Mouse (Mus musculus): ENCODE measurements around the gene Sh2d7. TPM values are rescaled to one million over a fixed set of nuclear protein-coding genes. Genes with fewer than 3 reads are reported as not detected.

The Sh2d7 gene
- polyA plus RNA-seq, 1 experiment: 0.11 TPM

DNA sequence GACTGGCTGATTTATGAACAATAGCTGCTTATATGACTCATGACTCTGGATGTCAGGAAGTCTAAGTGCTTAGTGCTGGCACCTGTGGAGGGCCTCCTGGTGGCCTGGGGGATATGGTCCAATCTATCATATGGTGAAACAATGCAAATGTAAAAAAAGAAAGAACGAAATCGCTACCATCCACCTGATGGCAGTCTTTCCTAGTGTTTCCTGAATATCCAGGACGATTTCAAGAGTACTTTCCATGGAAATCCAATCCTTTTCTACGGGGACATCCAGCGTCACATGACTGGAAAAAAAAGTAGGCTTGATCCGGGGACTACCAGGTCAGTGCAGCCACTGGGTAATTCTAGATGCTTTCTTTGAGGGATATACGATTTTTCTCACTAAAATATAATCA, 11.1 kb upstream of the Sh2d7 start:
- peak; percentile 5 for DNase-seq (ENCODE audit: low read depth)
- no peak for TF ChIP-seq CTCF (IDR thresholded peaks at IDR 0.05; ENCODE audit: borderline replicate concordance, extremely low read depth, insufficient read depth, insufficient read length)
- no peak for TF ChIP-seq POLR2A (IDR thresholded peaks at IDR 0.05; ENCODE audit: borderline replicate concordance, extremely low read depth, insufficient read depth, insufficient read length, poor library complexity, severe bottlenecking)

DNA sequence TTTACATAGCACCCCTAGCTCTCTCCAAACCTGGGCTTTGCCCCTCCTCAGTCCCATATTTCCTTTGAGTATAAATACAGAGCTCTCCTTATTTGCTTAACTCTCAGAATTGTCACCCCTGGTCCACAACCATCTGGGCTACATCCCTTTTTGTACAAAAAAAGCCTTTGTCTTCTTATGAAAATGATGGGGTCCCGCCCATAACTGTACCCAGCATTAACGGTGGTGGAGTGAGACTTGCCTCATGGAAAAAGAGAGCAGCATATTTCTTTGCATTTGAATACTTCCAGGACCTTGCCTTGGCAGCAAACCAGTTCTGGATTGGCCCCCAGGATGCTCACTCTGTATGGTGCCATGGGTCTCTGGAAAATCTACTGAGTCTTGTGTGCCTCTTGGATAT, 8.8 kb upstream of the Sh2d7 start:
- no peak for TF ChIP-seq CTCF (IDR thresholded peaks at IDR 0.05; ENCODE audit: borderline replicate concordance, extremely low read depth, insufficient read depth, insufficient read length)
- TF ChIP-seq POLR2A (IDR thresholded peaks at IDR 0.05; ENCODE audit: borderline replicate concordance, extremely low read depth, insufficient read depth, insufficient read length, poor library complexity, severe bottlenecking): no peak
- DNase-seq (ENCODE audit: low read depth): peak; percentile 12

DNA sequence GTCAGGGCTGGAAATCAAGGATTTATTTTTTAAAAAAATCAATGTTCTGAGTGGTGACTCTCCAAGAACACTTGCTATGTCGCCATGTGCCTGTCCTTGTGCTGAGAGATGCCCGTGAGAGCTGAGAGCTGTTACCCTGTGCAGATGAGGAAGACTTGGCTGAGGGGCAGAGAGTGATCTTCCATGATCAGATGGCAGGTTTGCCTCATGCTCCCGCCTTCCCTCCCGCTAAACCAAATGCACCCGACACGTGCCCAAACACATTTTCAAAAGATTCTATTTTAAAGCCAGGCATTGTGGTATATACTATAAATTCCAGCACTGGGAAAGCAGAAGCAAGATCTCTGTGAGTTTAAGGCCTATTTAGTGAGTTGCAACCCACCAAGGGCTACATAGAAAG, 7.9 kb upstream of the Sh2d7 start:
- no peak for TF ChIP-seq CTCF (IDR thresholded peaks at IDR 0.05; ENCODE audit: borderline replicate concordance, extremely low read depth, insufficient read depth, insufficient read length)
- no peak for TF ChIP-seq POLR2A (IDR thresholded peaks at IDR 0.05; ENCODE audit: borderline replicate concordance, extremely low read depth, insufficient read depth, insufficient read length, poor library complexity, severe bottlenecking)
- peak; percentile 3 for DNase-seq (ENCODE audit: low read depth)

DNA sequence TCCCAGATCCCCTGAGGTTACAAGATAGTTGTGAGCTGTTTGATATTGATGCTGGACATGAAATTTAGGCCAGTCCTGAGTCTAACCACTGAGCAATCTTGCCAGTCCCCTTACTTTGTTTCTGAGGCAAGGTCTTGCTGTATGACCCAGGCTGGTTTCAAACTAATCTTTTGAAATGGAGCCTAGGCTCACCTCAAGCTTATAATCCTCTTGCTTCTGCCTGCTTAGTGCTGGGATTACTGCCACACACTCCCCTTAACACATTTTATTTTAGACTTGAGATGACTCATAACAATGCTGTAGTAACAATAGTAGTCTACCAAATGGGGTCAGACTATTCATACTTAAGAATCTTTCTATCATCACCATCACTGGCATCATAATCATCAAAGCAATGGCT, 7.4 kb upstream of the Sh2d7 start:
- TF ChIP-seq POLR2A (IDR thresholded peaks at IDR 0.05; ENCODE audit: borderline replicate concordance, extremely low read depth, insufficient read depth, insufficient read length, poor library complexity, severe bottlenecking) (no peak), CTCF (IDR thresholded peaks at IDR 0.05; ENCODE audit: borderline replicate concordance, extremely low read depth, insufficient read depth, insufficient read length) (no peak)
- DNase-seq (ENCODE audit: low read depth): no peak

DNA sequence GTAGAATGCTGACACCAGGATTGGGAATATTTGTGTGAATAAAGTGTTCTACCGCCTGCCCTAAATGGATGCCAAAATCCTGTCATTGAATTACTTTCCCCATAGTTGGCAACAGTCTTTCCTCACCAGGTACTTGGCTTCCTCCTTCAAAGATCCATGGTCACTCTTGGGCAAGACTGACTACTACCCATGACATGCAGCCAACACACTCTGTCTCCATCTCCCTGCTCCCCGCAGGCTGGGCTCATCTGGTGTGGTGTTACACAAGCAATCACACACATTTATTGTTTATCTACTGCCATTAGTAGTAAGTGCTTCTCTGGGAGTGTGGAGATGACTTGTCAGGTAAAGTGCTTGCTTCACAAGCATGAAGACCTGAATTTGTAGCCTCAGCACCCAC, 5.9 kb upstream of the Sh2d7 start:
- peak; percentile 41 for DNase-seq (ENCODE audit: low read depth)
- TF ChIP-seq CTCF (IDR thresholded peaks at IDR 0.05; ENCODE audit: borderline replicate concordance, extremely low read depth, insufficient read depth, insufficient read length) (no peak), POLR2A (IDR thresholded peaks at IDR 0.05; ENCODE audit: borderline replicate concordance, extremely low read depth, insufficient read depth, insufficient read length, poor library complexity, severe bottlenecking) (no peak)

DNA sequence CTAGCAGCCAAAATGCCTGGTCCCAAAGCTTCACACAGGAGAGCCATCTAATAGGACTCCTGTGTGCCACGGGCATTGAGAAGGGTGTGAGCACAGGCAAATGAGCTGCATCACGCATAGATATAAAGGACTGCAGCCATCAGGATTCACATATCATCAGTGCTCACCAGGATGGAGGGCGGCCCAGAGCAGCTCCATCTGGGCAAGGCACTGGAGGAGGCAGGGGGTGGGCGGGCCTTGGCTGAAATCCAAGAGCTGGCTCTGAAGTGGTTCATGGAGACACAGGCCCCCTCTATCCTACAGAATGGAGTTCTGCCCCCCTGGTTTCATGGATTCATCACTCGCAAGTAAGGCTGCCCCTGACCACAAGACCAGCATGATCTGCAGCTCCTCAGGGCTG, 4.8 kb upstream of the Sh2d7 start:
- DNase-seq (ENCODE audit: low read depth): peak; percentile 93
- TF ChIP-seq POLR2A (IDR thresholded peaks at IDR 0.05; ENCODE audit: borderline replicate concordance, extremely low read depth, insufficient read depth, insufficient read length, poor library complexity, severe bottlenecking) (no peak), CTCF (IDR thresholded peaks at IDR 0.05; ENCODE audit: borderline replicate concordance, extremely low read depth, insufficient read depth, insufficient read length) (no peak)

DNA sequence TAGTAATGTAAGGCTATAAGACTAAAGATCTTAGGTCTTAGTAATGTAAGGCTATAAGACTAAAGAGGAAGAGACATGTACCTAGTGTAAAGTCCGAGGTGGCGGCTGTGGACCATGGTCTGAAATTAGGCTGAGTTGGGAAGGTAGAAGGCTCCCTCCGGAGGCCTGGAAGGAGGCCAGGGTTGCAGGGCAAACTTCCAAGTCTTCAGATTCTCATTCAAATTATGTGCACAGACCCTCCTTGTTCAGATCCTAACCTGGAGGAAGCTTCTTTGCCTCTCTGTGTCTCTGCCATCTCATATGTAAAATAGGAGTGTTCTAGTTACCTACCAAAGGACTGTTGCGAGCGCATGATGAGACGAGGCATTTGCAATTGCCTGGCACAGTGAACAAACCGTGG, 2.5 kb upstream of the Sh2d7 start:
- TF ChIP-seq POLR2A (IDR thresholded peaks at IDR 0.05; ENCODE audit: borderline replicate concordance, extremely low read depth, insufficient read depth, insufficient read length, poor library complexity, severe bottlenecking): no peak
- TF ChIP-seq CTCF (IDR thresholded peaks at IDR 0.05; ENCODE audit: borderline replicate concordance, extremely low read depth, insufficient read depth, insufficient read length): no peak
- peak; percentile 78 for DNase-seq (ENCODE audit: low read depth)

DNA sequence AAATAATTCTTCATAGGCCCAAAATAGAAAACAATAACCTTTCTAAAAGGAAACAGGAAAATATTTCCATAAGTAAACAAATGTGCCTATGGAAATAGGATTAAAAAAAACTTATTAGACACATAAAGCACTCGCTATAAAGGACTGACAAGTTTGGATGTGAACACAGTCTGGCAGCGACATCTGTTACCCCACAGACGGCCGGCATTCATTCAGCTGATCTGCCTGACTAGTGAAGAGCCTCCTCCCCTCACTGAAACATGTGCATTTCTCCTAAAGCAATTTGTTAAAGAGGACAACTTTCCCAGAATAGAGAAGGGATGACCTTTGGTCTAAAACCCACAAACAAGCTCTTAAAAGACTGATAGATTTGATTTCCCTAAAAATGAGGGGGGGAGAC, 1.8 kb upstream of the Sh2d7 start:
- TF ChIP-seq POLR2A (IDR thresholded peaks at IDR 0.05; ENCODE audit: borderline replicate concordance, extremely low read depth, insufficient read depth, insufficient read length, poor library complexity, severe bottlenecking): no peak
- no peak for TF ChIP-seq CTCF (IDR thresholded peaks at IDR 0.05; ENCODE audit: borderline replicate concordance, extremely low read depth, insufficient read depth, insufficient read length)
- peak; percentile 91 for DNase-seq (ENCODE audit: low read depth)

DNA sequence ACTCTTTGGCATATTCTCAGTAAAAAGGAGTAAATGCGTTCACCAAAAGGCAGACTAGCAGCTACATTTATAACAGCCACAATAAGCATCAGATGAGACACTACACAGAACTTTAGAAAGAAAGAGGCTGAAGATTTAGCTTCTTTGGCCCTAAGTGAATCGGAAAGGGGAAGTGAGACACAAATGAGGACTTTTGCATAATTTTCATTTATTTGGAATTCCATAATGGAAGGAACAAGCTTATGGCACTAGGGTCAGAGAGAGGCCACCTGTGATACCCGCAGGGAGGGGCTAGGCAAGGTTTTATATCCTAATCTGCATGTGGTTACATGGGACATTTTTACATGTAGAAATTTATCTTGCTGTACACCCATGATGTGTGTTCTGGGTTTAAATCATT, 1.3 kb upstream of the Sh2d7 start:
- no peak for DNase-seq (ENCODE audit: low read depth)
- TF ChIP-seq POLR2A (IDR thresholded peaks at IDR 0.05; ENCODE audit: borderline replicate concordance, extremely low read depth, insufficient read depth, insufficient read length, poor library complexity, severe bottlenecking): no peak
- TF ChIP-seq CTCF (IDR thresholded peaks at IDR 0.05; ENCODE audit: borderline replicate concordance, extremely low read depth, insufficient read depth, insufficient read length): no peak

DNA sequence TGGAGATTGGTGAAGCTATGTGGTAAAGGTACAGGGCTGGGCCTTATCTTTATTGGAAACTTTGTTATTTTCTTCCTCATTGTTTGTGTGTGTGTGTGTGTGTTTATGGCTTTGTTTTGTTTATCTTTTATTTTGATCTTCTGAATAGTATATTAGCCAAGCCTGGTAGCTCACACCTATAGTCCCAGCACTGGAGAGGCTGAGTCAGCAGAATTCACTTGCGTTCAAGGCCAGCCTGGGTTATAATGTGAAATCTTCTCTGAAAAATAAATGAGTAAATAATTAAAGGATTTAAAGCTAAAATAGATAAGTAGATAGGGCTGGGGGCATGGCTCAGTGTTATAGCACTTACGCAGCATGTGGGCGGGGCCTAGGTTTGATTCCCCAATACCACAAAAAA, 540 bp upstream of the Sh2d7 start:
- TF ChIP-seq POLR2A (IDR thresholded peaks at IDR 0.05; ENCODE audit: borderline replicate concordance, extremely low read depth, insufficient read depth, insufficient read length, poor library complexity, severe bottlenecking) (no peak), CTCF (IDR thresholded peaks at IDR 0.05; ENCODE audit: borderline replicate concordance, extremely low read depth, insufficient read depth, insufficient read length) (no peak)
- no peak for DNase-seq (ENCODE audit: low read depth)

DNA sequence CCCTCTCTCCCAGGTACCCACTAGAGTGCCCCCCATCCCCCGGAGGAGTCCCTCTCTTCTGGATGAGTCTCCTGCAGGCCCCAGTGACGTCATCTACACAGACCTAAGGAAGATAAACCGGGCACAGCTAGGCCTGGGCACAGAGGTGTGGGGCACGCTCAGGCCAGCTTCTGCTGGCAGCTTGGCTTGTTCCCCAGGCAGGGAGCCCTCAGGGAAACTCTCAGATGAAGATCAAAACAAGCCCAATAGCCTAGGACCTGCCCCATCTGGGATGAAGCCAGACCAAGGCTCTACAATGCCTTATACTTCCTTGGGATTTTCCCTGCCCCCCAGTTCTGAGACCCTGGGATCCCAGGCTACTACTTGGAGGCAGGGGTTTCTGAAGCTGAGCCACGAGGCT, 2.0 kb downstream of the Sh2d7 start:
- TF ChIP-seq POLR2A (IDR thresholded peaks at IDR 0.05; ENCODE audit: borderline replicate concordance, extremely low read depth, insufficient read depth, insufficient read length, poor library complexity, severe bottlenecking) (no peak), CTCF (IDR thresholded peaks at IDR 0.05; ENCODE audit: borderline replicate concordance, extremely low read depth, insufficient read depth, insufficient read length) (no peak)
- peak; percentile 9 for DNase-seq (ENCODE audit: low read depth)

DNA sequence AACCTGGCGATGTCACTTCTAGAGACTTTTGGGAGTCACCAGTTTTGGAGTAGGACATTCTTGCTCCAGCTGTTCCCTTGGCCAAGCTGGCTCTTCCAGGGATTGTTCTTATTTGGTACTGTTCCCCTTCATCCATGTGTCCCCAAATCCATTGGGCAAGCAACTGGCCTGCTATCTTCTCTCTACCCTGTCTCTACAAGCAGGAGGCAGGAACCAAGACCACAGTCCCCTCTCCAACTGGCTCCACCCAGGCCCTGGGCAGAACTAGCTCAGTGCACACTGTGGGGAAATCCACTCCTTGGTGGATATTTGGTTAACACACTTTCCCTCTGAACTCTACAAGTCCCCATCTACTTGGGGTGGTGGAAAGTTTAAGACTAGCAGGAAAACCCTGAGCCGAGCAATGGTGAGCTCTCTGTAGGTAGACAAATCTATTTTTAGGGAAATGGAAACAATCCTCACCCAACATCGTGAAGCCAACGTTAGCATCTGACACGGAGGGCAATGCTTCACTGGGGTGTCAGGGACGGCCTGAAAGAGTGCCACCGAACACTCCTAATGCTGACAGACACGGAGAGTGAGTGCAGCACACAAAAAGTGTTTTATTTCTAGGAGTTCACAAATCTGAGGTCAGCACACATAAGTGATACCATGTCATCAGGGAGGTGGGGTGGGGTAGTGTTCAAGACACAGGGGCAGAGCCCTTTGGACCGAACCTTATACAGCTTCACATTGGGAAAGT, 5.6 kb downstream of the Sh2d7 start:
- no peak for TF ChIP-seq CTCF (IDR thresholded peaks at IDR 0.05; ENCODE audit: borderline replicate concordance, extremely low read depth, insufficient read depth, insufficient read length)
- no peak for TF ChIP-seq POLR2A (IDR thresholded peaks at IDR 0.05; ENCODE audit: borderline replicate concordance, extremely low read depth, insufficient read depth, insufficient read length, poor library complexity, severe bottlenecking)
- DNase-seq (ENCODE audit: low read depth): no peak
